Mouse (Mus musculus) intestine, postnatal 0 days (tissue): ENCODE measurements around the gene Daxx. TPM values are rescaled to one million over a fixed set of nuclear protein-coding genes. Genes with fewer than 3 reads are reported as not detected.
"Not testable (repeated sequence)": the region's sequence is repeated elsewhere in the genome, so short reads cannot be mapped to it uniquely, and the experiment has no call there.

Experiments used
- ATAC-seq: fragments of 200-750 bp; cut with Nextera tagmentation; 2 replicates; pipeline ENCODE4 v1.8.0; 2017; ENCODE audit warnings: mild to moderate bottlenecking, moderate TSS enrichment, moderate library complexity
- H3K27ac ChIP-seq: fragments of 300-500 bp; sonication (generic); 2 replicates; pipeline ENCODE4 v1.5.1; 2014; ENCODE audit warnings: mild to moderate bottlenecking, low read depth, low read length, moderate library complexity
- H3K27me3 ChIP-seq: fragments of 300-500 bp; sonication (generic); replicated peaks from 2 replicates; pipeline ENCODE4 v1.6.1; 2014; ENCODE audit warnings: low read length, mixed read lengths; ENCODE audit not compliant: control insufficient read depth, insufficient read depth
- H3K36me3 ChIP-seq: fragments of 300-500 bp; sonication (generic); 2 replicates; pipeline ENCODE4 v1.6.1; 2014; ENCODE audit warnings: mild to moderate bottlenecking, moderate library complexity; ENCODE audit not compliant: control insufficient read depth, insufficient read depth
- H3K4me1 ChIP-seq: fragments of 300-500 bp; sonication (generic); replicated peaks from 2 replicates; pipeline ENCODE4 v1.6.1; 2014; ENCODE audit warnings: antibody characterized with exemption, low read length, mixed read lengths; ENCODE audit not compliant: control insufficient read depth, insufficient read depth
- H3K4me2 ChIP-seq: fragments of 300-500 bp; sonication (generic); replicated peaks from 2 replicates; pipeline ENCODE4 v1.6.1; 2014; ENCODE audit warnings: low read depth, mild to moderate bottlenecking, moderate library complexity
- H3K4me3 ChIP-seq: fragments of 300-500 bp; sonication (generic); 2 replicates; pipeline ENCODE4 v1.5.1; 2014; ENCODE audit warnings: low read depth, low read length
- H3K9ac ChIP-seq: fragments of 300-500 bp; sonication (generic); 2 replicates; pipeline ENCODE4 v1.6.1; 2014; ENCODE audit warnings: mild to moderate bottlenecking, low read depth, low read length
- H3K9me3 ChIP-seq: fragments of 300-500 bp; sonication (generic); 2 replicates; pipeline ENCODE4 v1.6.1; 2016; ENCODE audit warnings: mixed run types; ENCODE audit not compliant: control insufficient read depth
- CTCF ChIP-seq: sonication (generic); IDR thresholded peaks from 2 replicates; pipeline ENCODE4 v1.5.1; 2016; ENCODE audit warnings: low read depth, mild to moderate bottlenecking, control low read depth, antibody characterized with exemption, moderate library complexity
- WGBS: fragments of 180-500 bp; shearing (Covaris S2); extraction: QIAGEN DNeasy Blood & Tissue Kit; methylation state at CpG from one replicate; pipeline ENCODE4 v1.1.7; 2014; 5-methylcytosine and 5-hydroxymethylcytosine counted together
- polyA plus RNA-seq: library from polyadenylated mRNA; unstranded; fragments of >200 nt; fragmentation: Nextera tagmentation; extraction: Ambion mirVana; gene quantifications from 2 replicates; pipeline ENCODE4 v1.2.1, GENCODE M21; 2015

Daxx gene
- polyA plus RNA-seq, 1 experiment from 2014 or later, result 20.6 TPM

- peak; percentile 100 for TF ChIP-seq CTCF
- H3K4me2 ChIP-seq, result peak within 1 kb of the TSS; percentile 80
- H3K4me1 ChIP-seq, result no peaks in the 10 kb centered on the region
- H3K27ac ChIP-seq, result no peak within 1 kb of the TSS
- WGBS, result under 1% methylated on average over 49 of the region's 49 CpGs
- peaks cover under 1% of the 10 kb centered on the region; the same call in 1 of the 2 replicates for H3K36me3 ChIP-seq
- ATAC-seq, result peak; percentile 99
- H3K27me3 ChIP-seq, result no peaks in the 10 kb centered on the region
- no peaks in the 10 kb centered on the region for H3K9me3 ChIP-seq
- H3K9ac ChIP-seq, result peak within 1 kb of the TSS; percentile 40; the same call in 1 of the 2 replicates
- H3K4me3 ChIP-seq, result peak within 1 kb of the TSS; percentile 66
Measured at GRCm38 (mm10) chr17:33890533-33891059, 18.6 kb upstream of the Daxx start, which contains the start of gene Kifc1. Kifc1 (minus strand) TSS chr17:33890661.

GRCm38 (mm10) chr17:33891357-33891756 lies 17.9 kb upstream of the Daxx start:
- no peaks in the 10 kb centered on the region for H3K4me1 ChIP-seq
- TF ChIP-seq CTCF, result no peak
- no peaks in the 10 kb centered on the region for H3K36me3 ChIP-seq
- H3K27ac ChIP-seq, result no peak overlapping the region
- no peak for ATAC-seq
- no peak overlapping the region for H3K4me3 ChIP-seq
- H3K27me3 ChIP-seq, result no peaks in the 10 kb centered on the region
- no peaks in the 10 kb centered on the region for H3K9me3 ChIP-seq
- H3K9ac ChIP-seq, result no peak overlapping the region
- no peak overlapping the region for H3K4me2 ChIP-seq
- WGBS, result 70% methylated on average over 2 of the region's 2 CpGs

GRCm38 (mm10) chr17:33891892-33892291 lies 17.3 kb upstream of the Daxx start:
- not testable (repeated sequence) for H3K4me3 ChIP-seq, H3K4me1 ChIP-seq, H3K36me3 ChIP-seq, H3K9ac ChIP-seq, ATAC-seq, H3K27me3 ChIP-seq, H3K4me2 ChIP-seq, H3K27ac ChIP-seq, H3K9me3 ChIP-seq
- 67% methylated on average over 6 of the region's 6 CpGs for WGBS
- peak; percentile 28; the same call in 1 of the 2 replicates for TF ChIP-seq CTCF

- ATAC-seq, result no peak
- Histone ChIP-seq H3K4me2 (no peak overlapping the region), H3K4me1 (no peaks in the 10 kb centered on the region), H3K4me3 (no peak overlapping the region), H3K27me3 (no peaks in the 10 kb centered on the region), H3K36me3 (no peaks in the 10 kb centered on the region), H3K9me3 (no peaks in the 10 kb centered on the region), H3K27ac (no peak overlapping the region), H3K9ac (no peak overlapping the region)
- WGBS, result 21% methylated on average over 7 of the region's 7 CpGs
- TF ChIP-seq CTCF, result no peak
Measured at GRCm38 (mm10) chr17:33892429-33892828, 16.8 kb upstream of the Daxx start.

- H3K9me3 ChIP-seq, H3K4me3 ChIP-seq, H3K27ac ChIP-seq, H3K4me1 ChIP-seq, H3K36me3 ChIP-seq, ATAC-seq, H3K4me2 ChIP-seq, H3K9ac ChIP-seq, H3K27me3 ChIP-seq: not testable (repeated sequence)
- WGBS, result 54% methylated on average over 4 of the region's 4 CpGs
Measured at GRCm38 (mm10) chr17:33893011-33893410, 16.2 kb upstream of the Daxx start.

- H3K27ac ChIP-seq, result no peak overlapping the region
- H3K4me3 ChIP-seq, result no peak overlapping the region
- peak; percentile 79 for TF ChIP-seq CTCF
- H3K27me3 ChIP-seq, result no peaks in the 10 kb centered on the region
- no peak overlapping the region for H3K9ac ChIP-seq
- H3K36me3 ChIP-seq, result no peaks in the 10 kb centered on the region
- H3K4me2 ChIP-seq, result no peak overlapping the region
- peak; percentile 49; the same call in 1 of the 2 replicates for ATAC-seq
- no peaks in the 10 kb centered on the region for H3K4me1 ChIP-seq
- 27% methylated on average over 6 of the region's 6 CpGs for WGBS
- H3K9me3 ChIP-seq, result no peaks in the 10 kb centered on the region
Measured at GRCm38 (mm10) chr17:33897114-33897794, 12.0 kb upstream of the Daxx start.

GRCm38 (mm10) chr17:33898193-33898592 lies 11.0 kb upstream of the Daxx start:
- H3K4me2 ChIP-seq, ATAC-seq, H3K9me3 ChIP-seq, H3K27ac ChIP-seq, H3K9ac ChIP-seq, H3K4me1 ChIP-seq, H3K4me3 ChIP-seq, H3K36me3 ChIP-seq, H3K27me3 ChIP-seq: not testable (repeated sequence)
- 72% methylated on average over 4 of the region's 4 CpGs for WGBS
